Mouse (Mus musculus) embryonic facial prominence, embryonic 14.5 days (tissue): ENCODE measurements around the gene 4930402H24Rik. TPM values are rescaled to one million over a fixed set of nuclear protein-coding genes. Genes with fewer than 3 reads are reported as not detected.
A peak's percentile ranks its signal among the peaks of the same experiment; 100 is the strongest.

Experiments used
- ATAC-seq: fragments of 200-750 bp; cut with Nextera tagmentation; 2 replicates; pipeline ENCODE4 v1.8.0; 2017; ENCODE audit warnings: low read depth, moderate number of reproducible peaks, moderate TSS enrichment
- DNase-seq: peaks from one replicate; pipeline ENCODE4 v3.0.0-alpha.2; 2015; ENCODE audit warnings: low spot score
- H3K27ac ChIP-seq: fragments of 300-500 bp; sonication (generic); replicated peaks from 2 replicates; pipeline ENCODE4 v1.5.1; 2014; ENCODE audit warnings: low read depth, mild to moderate bottlenecking, low read length, moderate library complexity
- H3K27me3 ChIP-seq: fragments of 300-500 bp; sonication (generic); replicated peaks from 2 replicates; pipeline ENCODE4 v1.6.1; 2014; ENCODE audit warnings: low read length; ENCODE audit not compliant: control insufficient read depth, insufficient read depth
- H3K36me3 ChIP-seq: fragments of 300-500 bp; sonication (generic); 2 replicates; pipeline ENCODE4 v1.6.1; 2014; ENCODE audit warnings: low read length, mixed read lengths; ENCODE audit not compliant: control insufficient read depth, insufficient read depth
- H3K4me1 ChIP-seq: fragments of 300-500 bp; sonication (generic); 2 replicates; pipeline ENCODE4 v1.6.1; 2014; ENCODE audit warnings: antibody characterized with exemption, low read length; ENCODE audit not compliant: control insufficient read depth, insufficient read depth
- H3K4me2 ChIP-seq: fragments of 300-500 bp; sonication (generic); 2 replicates; pipeline ENCODE4 v1.6.1; 2014; ENCODE audit warnings: low read depth, mild to moderate bottlenecking, low read length, moderate library complexity, mixed read lengths
- H3K4me3 ChIP-seq: fragments of 300-500 bp; sonication (generic); 2 replicates; pipeline ENCODE4 v1.5.1; 2014; ENCODE audit warnings: low read depth, mild to moderate bottlenecking, low read length
- H3K9ac ChIP-seq: fragments of 300-500 bp; sonication (generic); 2 replicates; pipeline ENCODE4 v1.6.1; 2014; ENCODE audit warnings: low read depth, mild to moderate bottlenecking, low read length, moderate library complexity, mixed read lengths
- H3K9me3 ChIP-seq: fragments of 300-500 bp; sonication (generic); 2 replicates; pipeline ENCODE4 v1.6.1; 2016; ENCODE audit warnings: low read length; ENCODE audit not compliant: control insufficient read depth
- WGBS: fragments of 180-500 bp; shearing (Covaris S2); extraction: QIAGEN DNeasy Blood & Tissue Kit; methylation state at CpG from one replicate; pipeline ENCODE4 v1.1.7; 2014; 5-methylcytosine and 5-hydroxymethylcytosine counted together
- polyA plus RNA-seq: library from polyadenylated mRNA; unstranded; fragments of >200 nt; fragmentation: Nextera tagmentation; extraction: Ambion mirVana; gene quantifications from 2 replicates; pipeline ENCODE4 v1.2.1, GENCODE M21; 2014

Gene 4930402H24Rik
- polyA plus RNA-seq, 1 experiment from 2014 or later: 33.0 TPM

DNA sequence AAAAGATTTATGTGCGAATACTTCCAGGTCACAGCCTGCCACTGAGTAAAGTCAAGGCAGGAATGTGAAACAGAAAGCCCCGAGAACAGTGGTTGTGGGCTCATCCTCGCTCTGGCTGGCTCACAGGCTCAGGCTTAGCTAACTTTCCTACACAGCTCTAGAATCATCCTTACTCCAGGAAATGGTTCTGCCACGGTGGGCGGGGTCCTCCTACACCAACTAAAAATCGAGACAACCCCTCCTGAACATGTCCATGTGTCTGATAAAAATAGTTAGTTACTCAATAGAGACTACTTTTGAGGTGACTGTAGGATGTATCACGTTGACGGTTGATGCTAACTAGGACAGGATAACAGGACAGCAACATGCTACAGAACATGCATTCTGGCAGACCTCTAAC is 117.2 kb downstream of the 4930402H24Rik start:
- DNase-seq (no peak), ATAC-seq (no peak)
- 84% methylated on average over 8 of the region's 8 CpGs for whole genome bisulfite sequencing
- no peaks in the 10 kb centered on the region for H3K27me3 ChIP-seq
- H3K36me3 ChIP-seq: peaks cover 59% of the 10 kb centered on the region
- no peak overlapping the region for H3K27ac ChIP-seq
- no peak overlapping the region for H3K4me3 ChIP-seq
- H3K9ac ChIP-seq: no peak overlapping the region
- no peaks in the 10 kb centered on the region for H3K4me1 ChIP-seq
- H3K4me2 ChIP-seq: no peak overlapping the region
- H3K9me3 ChIP-seq: no peaks in the 10 kb centered on the region

DNA sequence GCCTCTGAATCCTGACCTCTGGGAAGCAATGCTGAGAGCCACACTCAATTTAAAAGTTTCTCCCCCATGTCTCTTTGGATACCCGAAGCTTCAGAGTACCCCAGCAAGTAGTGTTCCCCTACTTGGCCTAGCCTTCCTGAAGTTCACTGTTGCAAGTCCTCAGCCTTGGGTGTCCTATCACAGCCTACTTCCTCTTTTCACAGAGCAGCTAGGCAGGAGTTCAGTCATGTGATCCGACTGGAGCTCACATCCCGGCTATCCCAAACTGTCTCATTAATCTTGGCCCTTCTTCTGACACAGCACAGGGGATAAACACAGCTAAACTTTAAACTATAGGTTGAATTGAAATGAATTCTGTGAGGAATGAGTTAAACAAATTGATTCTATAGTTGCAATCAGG is 121.3 kb downstream of the 4930402H24Rik start:
- no peak for ATAC-seq
- Histone ChIP-seq H3K4me1 (no peaks in the 10 kb centered on the region), H3K4me2 (no peak overlapping the region), H3K36me3 (peaks cover 73% of the 10 kb centered on the region), H3K9ac (no peak overlapping the region), H3K27ac (no peak overlapping the region), H3K27me3 (no peaks in the 10 kb centered on the region), H3K9me3 (no peaks in the 10 kb centered on the region), H3K4me3 (no peak overlapping the region)
- DNase-seq: no peak
- WGBS: 67% methylated on average over 3 of the region's 3 CpGs

DNA sequence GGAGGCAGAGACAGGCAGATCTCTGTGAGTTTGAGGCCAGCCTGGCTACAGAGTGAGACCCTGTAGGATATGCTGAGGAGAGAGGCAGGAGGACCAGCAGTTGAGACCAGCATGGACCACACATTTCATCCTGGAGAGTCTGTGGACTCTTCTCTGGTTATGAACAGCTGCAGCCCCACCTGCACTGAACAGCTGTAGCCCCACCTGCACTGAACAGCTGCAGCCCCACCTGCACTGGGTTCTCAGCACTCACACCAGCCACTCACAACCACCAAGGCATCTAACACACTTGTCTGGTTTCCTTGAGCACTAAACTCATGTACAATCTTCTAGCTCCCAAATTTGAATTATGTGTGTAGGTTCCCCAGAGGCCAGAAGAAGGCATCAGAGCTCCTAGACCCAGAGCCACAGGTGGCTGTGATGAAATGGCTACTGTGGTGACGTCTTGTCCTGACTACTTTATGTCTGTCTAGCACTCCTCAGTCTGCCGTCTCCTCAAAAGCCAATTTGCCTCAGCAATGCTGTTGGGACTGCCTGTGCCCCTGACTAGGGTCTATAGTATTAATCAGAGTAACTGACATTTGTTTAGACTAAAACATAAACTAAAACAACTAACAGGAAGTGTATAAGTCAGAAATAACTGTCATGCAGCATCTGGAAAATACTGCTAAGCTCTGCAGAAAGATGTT is 125.4 kb downstream of the 4930402H24Rik start:
- no peaks in the 10 kb centered on the region for H3K9me3 ChIP-seq
- H3K27ac ChIP-seq: no peak overlapping the region
- DNase-seq: no peak
- no peaks in the 10 kb centered on the region for H3K4me1 ChIP-seq
- H3K36me3 ChIP-seq: peaks cover 91% of the 10 kb centered on the region
- ATAC-seq: no peak
- H3K27me3 ChIP-seq: no peaks in the 10 kb centered on the region
- no peak overlapping the region for H3K4me2 ChIP-seq
- WGBS: 67% methylated on average over 2 of the region's 2 CpGs
- H3K4me3 ChIP-seq: no peak overlapping the region
- no peak overlapping the region for H3K9ac ChIP-seq

DNA sequence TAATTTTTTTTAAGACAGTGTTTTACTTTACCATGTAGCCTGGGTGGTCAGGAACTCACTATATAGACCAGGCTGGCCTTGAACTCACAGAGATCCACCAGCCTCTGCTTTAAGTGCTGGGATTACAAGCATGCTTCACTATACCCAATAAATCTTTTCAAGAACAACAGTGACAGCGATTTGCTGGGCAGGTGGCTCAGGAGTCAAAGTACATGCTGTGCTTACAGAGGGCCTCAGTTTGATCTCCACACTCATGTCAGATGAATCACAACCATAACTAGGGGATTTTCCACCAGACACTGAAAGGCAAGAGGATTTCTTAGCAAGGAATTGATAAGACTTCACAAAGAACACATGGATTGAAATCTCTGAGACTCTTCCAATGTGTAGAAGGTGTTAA is 126.3 kb downstream of the 4930402H24Rik start:
- peaks cover 91% of the 10 kb centered on the region for H3K36me3 ChIP-seq
- H3K27ac ChIP-seq: no peak overlapping the region
- H3K9ac ChIP-seq: no peak overlapping the region
- no peaks in the 10 kb centered on the region for H3K4me1 ChIP-seq
- H3K27me3 ChIP-seq: no peaks in the 10 kb centered on the region
- no peak overlapping the region for H3K4me2 ChIP-seq
- DNase-seq: no peak
- no peak overlapping the region for H3K4me3 ChIP-seq
- WGBS: 58% methylated on average over 1 of the region's 1 CpGs
- H3K9me3 ChIP-seq: no peaks in the 10 kb centered on the region
- no peak for ATAC-seq

DNA sequence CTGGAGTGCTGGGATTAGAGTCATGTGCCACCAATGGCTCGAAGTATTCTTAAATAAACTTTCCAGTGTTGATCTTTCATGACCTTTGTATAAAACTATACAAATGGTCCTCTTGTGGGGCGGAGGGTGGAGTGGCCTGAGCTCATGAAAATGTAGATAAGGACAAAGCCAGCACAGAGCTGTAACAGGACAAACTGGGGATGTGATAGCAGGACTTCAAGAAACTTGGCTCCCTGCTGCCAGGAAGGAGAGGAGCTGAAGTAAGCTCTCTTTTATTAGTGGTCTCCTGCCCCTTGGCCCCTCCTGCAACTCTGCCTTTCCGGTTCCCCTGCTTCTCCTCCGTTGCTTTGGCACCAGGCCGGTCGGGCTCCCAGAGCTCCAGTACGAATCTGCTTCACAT is 129.6 kb downstream of the 4930402H24Rik start:
- Histone ChIP-seq H3K4me2 (no peak overlapping the region), H3K9me3 (no peaks in the 10 kb centered on the region), H3K27me3 (no peaks in the 10 kb centered on the region), H3K36me3 (peaks cover 93% of the 10 kb centered on the region), H3K4me3 (no peak overlapping the region), H3K9ac (no peak overlapping the region), H3K4me1 (no peaks in the 10 kb centered on the region), H3K27ac (no peak overlapping the region)
- no peak for ATAC-seq
- WGBS: 81% methylated on average over 7 of the region's 7 CpGs
- DNase-seq: no peak

DNA sequence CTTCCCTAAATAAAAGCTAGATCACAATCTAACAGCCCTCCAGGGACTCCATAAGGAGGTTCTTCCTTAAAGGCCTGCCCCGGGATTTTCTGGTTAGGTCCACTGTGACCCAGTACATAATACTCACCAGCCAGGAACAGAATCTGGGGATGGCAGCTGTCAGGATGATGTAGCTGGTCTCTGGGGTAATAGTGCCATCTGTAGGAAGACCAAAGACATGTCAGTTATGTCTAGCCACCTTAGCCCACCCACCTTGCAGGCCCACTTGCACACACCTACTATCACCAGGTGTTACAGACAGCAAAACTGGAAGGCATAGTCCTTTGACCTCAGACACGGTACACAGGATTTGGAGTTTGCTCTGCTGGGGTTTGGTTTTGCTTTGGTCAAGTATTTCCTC is 138.7 kb downstream of the 4930402H24Rik start:
- DNase-seq: no peak
- no peaks in the 10 kb centered on the region for H3K27me3 ChIP-seq
- no peaks in the 10 kb centered on the region for H3K4me1 ChIP-seq
- ATAC-seq: no peak
- H3K9me3 ChIP-seq: no peaks in the 10 kb centered on the region
- H3K9ac ChIP-seq: no peak overlapping the region
- WGBS: 63% methylated on average over 2 of the region's 2 CpGs
- H3K36me3 ChIP-seq: peaks cover 86% of the 10 kb centered on the region
- no peak overlapping the region for H3K4me3 ChIP-seq
- no peak overlapping the region for H3K4me2 ChIP-seq
- H3K27ac ChIP-seq: no peak overlapping the region

DNA sequence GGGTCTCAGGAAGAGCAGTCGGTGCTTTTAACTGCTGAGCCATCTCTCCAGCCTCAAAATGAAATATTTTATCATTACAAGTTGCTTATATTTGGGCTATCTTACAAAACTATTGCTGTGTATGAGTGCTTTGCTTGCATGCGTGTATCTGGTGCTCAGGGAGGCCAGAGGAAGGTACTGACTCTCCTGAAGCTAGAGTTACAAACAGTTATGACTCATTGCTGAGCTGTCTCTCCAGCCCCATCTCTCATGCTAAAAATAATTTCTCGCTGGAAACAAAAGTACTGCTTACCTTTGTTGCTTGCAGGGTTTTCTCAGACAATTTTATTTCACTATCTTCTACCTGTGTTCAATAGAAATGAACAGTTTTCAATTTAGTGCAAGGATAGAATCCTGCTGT is 140.8 kb downstream of the 4930402H24Rik start:
- Histone ChIP-seq H3K4me2 (no peak overlapping the region), H3K4me3 (no peak overlapping the region), H3K27ac (no peak overlapping the region), H3K27me3 (no peaks in the 10 kb centered on the region), H3K4me1 (no peaks in the 10 kb centered on the region), H3K36me3 (peaks cover 83% of the 10 kb centered on the region), H3K9ac (no peak overlapping the region), H3K9me3 (no peaks in the 10 kb centered on the region)
- WGBS: 92% methylated on average over 3 of the region's 3 CpGs
- ATAC-seq: no peak
- no peak for DNase-seq

DNA sequence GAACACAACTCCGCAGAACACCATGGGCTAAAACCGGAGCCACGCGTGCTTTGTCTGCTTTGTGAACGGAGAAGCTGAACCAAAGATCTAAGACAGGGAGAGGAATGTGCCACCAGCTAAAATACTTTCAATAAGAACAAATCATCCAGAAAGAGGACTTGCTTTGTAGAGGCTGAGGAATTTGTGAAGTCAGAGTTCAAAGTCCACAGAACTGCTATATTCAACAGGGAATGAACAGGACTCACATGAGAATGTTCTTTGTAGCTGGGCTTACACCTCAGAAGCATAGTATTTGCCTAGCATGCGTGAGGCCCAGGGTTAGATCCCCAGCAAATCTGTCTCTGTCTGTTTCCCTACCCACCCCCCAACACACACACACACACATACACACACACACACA is 145.3 kb downstream of the 4930402H24Rik start:
- H3K4me1 ChIP-seq: no peaks in the 10 kb centered on the region
- no peak for DNase-seq
- no peaks in the 10 kb centered on the region for H3K9me3 ChIP-seq
- ATAC-seq: no peak
- H3K27me3 ChIP-seq: no peaks in the 10 kb centered on the region
- no peak overlapping the region for H3K4me2 ChIP-seq
- peaks cover 59% of the 10 kb centered on the region for H3K36me3 ChIP-seq
- no peak overlapping the region for H3K9ac ChIP-seq
- H3K27ac ChIP-seq: no peak overlapping the region
- no peak overlapping the region for H3K4me3 ChIP-seq
- WGBS: 68% methylated on average over 6 of the region's 6 CpGs

DNA sequence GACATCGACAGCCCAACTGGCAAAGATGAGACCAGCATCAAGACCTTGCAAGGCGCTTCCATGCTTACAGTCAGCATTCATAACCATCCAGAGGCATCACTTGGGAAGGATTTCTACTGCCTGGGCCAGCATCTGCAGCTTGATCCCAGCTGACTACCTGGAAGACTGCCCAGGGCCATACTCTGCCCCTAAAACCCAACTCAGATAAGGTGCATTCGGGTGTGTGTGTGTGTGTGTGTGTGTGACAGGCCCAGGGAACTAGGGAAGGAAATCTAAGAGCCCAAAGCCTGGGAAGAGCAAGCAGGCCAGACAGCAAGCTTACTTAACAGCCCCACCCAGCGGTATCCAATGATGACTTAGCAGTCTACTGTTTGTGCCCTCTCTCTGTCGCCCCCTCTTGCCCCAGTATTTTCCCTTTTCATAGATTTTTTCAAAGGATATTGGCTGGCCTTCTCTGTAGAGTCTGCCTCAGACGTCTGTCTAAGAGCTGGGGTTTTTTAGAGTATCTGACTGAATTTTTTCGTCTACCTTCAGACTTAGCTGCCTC is 151.1 kb downstream of the 4930402H24Rik start:
- Histone ChIP-seq H3K9me3 (no peaks in the 10 kb centered on the region), H3K4me2 (no peak overlapping the region), H3K9ac (no peak overlapping the region), H3K4me3 (no peak overlapping the region), H3K27ac (no peak overlapping the region), H3K4me1 (no peaks in the 10 kb centered on the region), H3K27me3 (no peaks in the 10 kb centered on the region), H3K36me3 (peaks cover 19% of the 10 kb centered on the region; the same call in 1 of the 2 replicates)
- ATAC-seq (no peak), DNase-seq (peak; percentile 21)
- 56% methylated on average over 7 of the region's 7 CpGs for WGBS
